Mouse (Mus musculus) embryonic fibroblast, embryonic 13.5 days (primary cell): Measurements from ENCODE around the gene Icosl.

Experiments used
- CTCF ChIP-seq: IDR thresholded peaks from 2 replicates; pipeline ENCODE4 v1.5.1; 2011; ENCODE audit warnings: mild to moderate bottlenecking, control low read depth, low read length, moderate library complexity, borderline replicate concordance; ENCODE audit not compliant: insufficient read depth
- POLR2A ChIP-seq: IDR thresholded peaks from 2 replicates; pipeline ENCODE4 v1.6.1; 2011; ENCODE audit warnings: low read depth, mild to moderate bottlenecking, control low read depth, low read length, moderate library complexity

GRCm38 (mm10) chr10:78127046-78127870 is 58.2 kb downstream of the Icosl start:
- no peak for TF ChIP-seq CTCF
- no peak for TF ChIP-seq POLR2A
